Mouse (Mus musculus) liver, postnatal 0 days (tissue): ENCODE measurements around the gene Mb. TPM values are rescaled to one million over a fixed set of nuclear protein-coding genes. Genes with fewer than 3 reads are reported as not detected.

Source experiments
- ATAC-seq: fragments of 200-750 bp; cut with Nextera tagmentation; 2 replicates; pipeline ENCODE4 v1.8.0; 2017; ENCODE audit warnings: mild to moderate bottlenecking, moderate library complexity
- DNase-seq: peaks from one replicate; pipeline ENCODE4 v3.0.0-alpha.2; 2016
- H3K27ac ChIP-seq: fragments of 300-500 bp; sonication (generic); 2 replicates; pipeline ENCODE4 v1.5.1; 2014; ENCODE audit warnings: antibody characterized with exemption, moderate library complexity, mild to moderate bottlenecking, low read depth
- H3K27me3 ChIP-seq: fragments of 300-500 bp; sonication (generic); 2 replicates; pipeline ENCODE4 v1.6.1; 2014; ENCODE audit warnings: low read length, control low read depth, mixed read lengths; ENCODE audit not compliant: insufficient read depth
- H3K36me3 ChIP-seq: fragments of 300-500 bp; sonication (generic); replicated peaks from 2 replicates; pipeline ENCODE4 v1.6.1; 2014; ENCODE audit warnings: mild to moderate bottlenecking, control low read depth, low read length, moderate library complexity, mixed read lengths; ENCODE audit not compliant: insufficient read depth
- H3K4me1 ChIP-seq: fragments of 300-500 bp; sonication (generic); 2 replicates; pipeline ENCODE4 v1.6.1; 2014; ENCODE audit warnings: antibody characterized with exemption, mild to moderate bottlenecking, control low read depth; ENCODE audit not compliant: insufficient read depth
- H3K4me2 ChIP-seq: fragments of 300-500 bp; sonication (generic); 2 replicates; pipeline ENCODE4 v1.6.1; 2014; ENCODE audit warnings: low read depth, mild to moderate bottlenecking, low read length, moderate library complexity, mixed read lengths
- H3K4me3 ChIP-seq: fragments of 300-500 bp; sonication (generic); 2 replicates; pipeline ENCODE4 v1.5.1; 2014; ENCODE audit warnings: low read depth, low read length
- H3K9ac ChIP-seq: fragments of 300-500 bp; sonication (generic); replicated peaks from 2 replicates; pipeline ENCODE4 v1.6.1; 2014; ENCODE audit warnings: mild to moderate bottlenecking, moderate library complexity
- H3K9me3 ChIP-seq: fragments of 300-500 bp; sonication (generic); 2 replicates; pipeline ENCODE4 v1.6.1; 2016; ENCODE audit warnings: mild to moderate bottlenecking, control low read depth, low read length, mixed read lengths
- CTCF ChIP-seq: sonication (generic); IDR thresholded peaks from 2 replicates; pipeline ENCODE4 v1.5.1; 2016; ENCODE audit warnings: antibody characterized with exemption, low read depth
- EP300 ChIP-seq: IDR thresholded peaks from 2 replicates; pipeline ENCODE4 v1.6.1; 2016; ENCODE audit warnings: antibody characterized with exemption, low read depth, mild to moderate bottlenecking
- WGBS: fragments of 180-500 bp; shearing (Covaris S2); extraction: QIAGEN DNeasy Blood & Tissue Kit; methylation state at CpG from one replicate; pipeline ENCODE4 v1.1.7; 2014; ENCODE audit not compliant: insufficient replicate concordance; 5-methylcytosine and 5-hydroxymethylcytosine counted together
- polyA plus RNA-seq: library from polyadenylated mRNA; unstranded; fragments of >200 nt; fragmentation: Nextera tagmentation; extraction: Ambion mirVana; gene quantifications from 2 replicates; pipeline ENCODE4 v1.2.1, GENCODE M21; 2015

Gene Mb
- polyA plus RNA-seq, 1 experiment from 2014 or later = 0.15 TPM

DNA sequence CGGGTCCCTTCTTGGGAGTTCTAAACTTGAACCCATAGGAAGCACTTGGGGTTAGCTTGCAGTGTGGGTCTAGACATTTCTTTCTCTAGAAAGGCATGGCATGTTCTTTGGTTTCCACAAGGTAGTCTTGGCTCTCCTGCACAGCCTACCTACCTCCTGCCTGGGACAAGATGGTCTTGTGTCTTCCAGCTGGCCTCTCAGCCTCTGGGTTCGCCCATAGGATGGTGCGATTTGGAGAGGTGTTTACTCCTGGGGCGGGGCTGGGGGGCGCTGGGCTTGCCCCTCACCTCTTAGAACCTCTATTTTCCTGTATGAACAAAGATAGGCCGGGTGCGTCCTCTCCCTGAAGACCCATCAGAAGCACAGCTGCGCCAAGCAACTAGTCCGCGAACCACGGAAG, 63.3 kb downstream of the Mb start:
- peak overlapping the region; percentile 29 for H3K4me3 ChIP-seq
- WGBS = 9% methylated on average over 11 of the region's 11 CpGs
- TF ChIP-seq EP300 (no peak), CTCF (no peak)

DNA sequence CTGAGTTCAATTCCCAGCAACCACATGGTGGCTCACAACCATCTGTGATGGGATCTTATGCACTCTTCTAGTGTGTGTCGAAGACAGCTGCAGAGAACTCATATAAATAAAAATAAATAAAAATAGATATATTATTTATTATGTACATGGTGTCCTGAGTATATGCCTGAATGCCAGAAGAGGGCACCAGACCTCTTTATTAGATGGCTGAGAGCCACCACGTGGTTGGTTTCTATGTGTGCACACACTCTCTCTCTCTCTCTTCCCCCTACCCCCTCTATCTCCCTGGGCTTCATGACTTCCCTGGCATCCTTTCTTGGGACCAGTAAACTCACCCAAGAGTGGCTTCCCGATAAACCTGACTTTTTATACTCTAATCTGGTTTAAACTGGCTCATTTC, 67.7 kb downstream of the Mb start:
- Histone ChIP-seq H3K27me3 (no peaks in the 10 kb centered on the region), H3K4me1 (0 out of 2 replicates have a peak, but pooled peaks cover 4% of the 10 kb centered on the region), H3K9me3 (no peaks in the 10 kb centered on the region), H3K4me2 (no peak overlapping the region), H3K4me3 (no peak overlapping the region), H3K36me3 (no peaks in the 10 kb centered on the region), H3K27ac (no peak overlapping the region), H3K9ac (no peak overlapping the region)
- ATAC-seq (no peak), DNase-seq (no peak)
- TF ChIP-seq CTCF (no peak; the same call in 1 of the 2 replicates), EP300 (no peak)
- 44% methylated on average over 3 of the region's 3 CpGs for WGBS

More for the DNA sequence above, 63.3 kb downstream of the Mb start:
- ATAC-seq (no peak), DNase-seq (no peak)
- Histone ChIP-seq H3K36me3 (no peaks in the 10 kb centered on the region), H3K27me3 (no peaks in the 10 kb centered on the region), H3K9me3 (no peaks in the 10 kb centered on the region), H3K4me1 (0 out of 2 replicates have a peak, but pooled peaks cover 5% of the 10 kb centered on the region), H3K27ac (no peak overlapping the region), H3K9ac (no peak overlapping the region), H3K4me2 (peak overlapping the region; percentile 59)

DNA sequence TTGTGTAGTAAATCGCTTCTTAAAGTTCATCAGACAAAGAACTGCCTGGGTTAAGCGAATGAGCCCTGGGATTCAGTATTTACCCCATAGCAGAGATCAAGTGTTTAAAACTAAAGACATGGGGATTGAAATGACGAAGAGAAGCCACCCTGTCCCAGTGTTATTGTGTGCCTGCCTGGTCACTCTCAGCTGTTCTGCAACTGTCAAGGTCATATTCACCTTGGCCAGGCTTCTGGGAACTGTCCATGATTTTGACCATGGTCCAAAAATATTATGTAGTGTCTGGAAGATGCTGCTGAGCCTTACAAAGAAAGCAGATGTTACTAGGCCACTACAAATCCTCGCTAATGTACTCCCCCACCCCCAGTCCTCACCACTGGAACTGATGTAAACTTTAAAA, 70.7 kb downstream of the Mb start:
- WGBS = 60% methylated on average over 4 of the region's 4 CpGs
- Histone ChIP-seq H3K9ac (no peak overlapping the region), H3K4me1 (no peaks in the 10 kb centered on the region), H3K4me3 (no peak overlapping the region), H3K4me2 (no peak overlapping the region), H3K27ac (no peak overlapping the region), H3K27me3 (0 out of 2 replicates have a peak, but pooled peaks cover 2% of the 10 kb centered on the region), H3K9me3 (no peaks in the 10 kb centered on the region), H3K36me3 (no peaks in the 10 kb centered on the region)
- DNase-seq = no peak
- no peak for ATAC-seq
- TF ChIP-seq EP300 (no peak), CTCF (no peak)

DNA sequence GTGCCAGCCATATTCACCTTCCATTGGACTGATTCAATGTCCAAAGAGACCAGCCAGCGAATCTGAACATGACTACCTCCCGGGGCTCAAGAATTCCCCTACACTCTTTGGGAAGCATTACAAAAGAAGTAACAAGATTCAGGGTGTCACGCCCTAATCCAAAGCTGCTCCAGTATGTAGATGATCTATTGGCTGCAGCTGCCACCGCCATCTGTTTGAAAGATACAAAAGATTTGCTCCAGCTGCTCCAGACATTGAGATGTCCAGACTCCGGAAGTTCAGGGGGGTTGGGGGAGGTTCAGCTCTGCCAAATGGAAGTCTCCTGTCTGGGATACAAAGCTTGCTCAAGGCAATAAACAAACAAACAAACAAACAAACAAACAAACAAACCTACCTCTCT, 73.9 kb downstream of the Mb start:
- Histone ChIP-seq H3K4me3 (no peak overlapping the region), H3K4me1 (no peaks in the 10 kb centered on the region), H3K9ac (no peak overlapping the region), H3K36me3 (no peaks in the 10 kb centered on the region), H3K4me2 (no peak overlapping the region), H3K27me3 (0 out of 2 replicates have a peak, but pooled peaks cover 2% of the 10 kb centered on the region), H3K27ac (no peak overlapping the region), H3K9me3 (no peaks in the 10 kb centered on the region)
- ATAC-seq (no peak), DNase-seq (no peak)
- WGBS = 76% methylated on average over 5 of the region's 5 CpGs
- TF ChIP-seq EP300 = no peak
- no peak for TF ChIP-seq CTCF

DNA sequence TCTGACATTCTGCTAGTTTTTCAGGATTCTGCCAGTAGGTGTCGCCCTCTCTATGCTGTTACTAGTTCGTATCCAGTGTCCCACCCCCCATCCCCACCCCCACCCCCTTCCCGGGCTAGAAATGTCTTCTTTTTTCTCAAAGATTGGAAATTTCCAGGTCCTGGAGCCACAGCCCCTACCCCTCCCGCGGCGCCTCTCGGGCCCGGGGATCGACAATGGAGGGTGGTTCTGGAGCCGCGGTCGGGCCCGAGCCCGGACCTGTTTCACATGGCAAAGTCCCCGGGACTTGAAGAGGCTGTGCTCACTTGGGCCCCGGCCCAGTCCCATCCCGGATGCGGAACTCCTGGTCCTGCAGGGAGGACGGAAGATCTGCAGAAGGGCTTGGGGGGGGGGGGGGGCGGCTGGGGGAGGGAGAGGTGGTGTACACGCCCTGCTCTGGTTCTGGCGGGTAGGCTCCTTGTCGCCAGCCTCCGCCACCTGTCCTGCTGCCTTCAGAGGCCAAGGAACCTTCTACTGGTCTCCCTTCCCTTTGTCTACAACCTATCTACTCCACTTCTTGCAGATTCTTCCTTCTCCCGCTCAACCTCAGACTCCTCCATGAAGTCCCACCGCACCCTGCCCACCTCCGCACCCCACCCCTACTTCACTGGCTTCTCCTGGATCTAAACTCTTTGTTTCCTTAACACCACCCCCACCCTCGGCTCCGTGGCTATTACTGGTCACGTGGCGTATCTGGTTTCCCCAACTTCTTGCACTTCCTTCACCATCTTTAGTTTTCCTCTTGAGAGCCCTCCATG, 76.4 kb downstream of the Mb start:
- Histone ChIP-seq H3K4me2 (peak overlapping the region; percentile 78), H3K36me3 (no peaks in the 10 kb centered on the region), H3K9me3 (no peaks in the 10 kb centered on the region), H3K9ac (peak overlapping the region; percentile 41; the same call in 1 of the 2 replicates), H3K27ac (no peak overlapping the region), H3K27me3 (0 out of 2 replicates have a peak, but pooled peaks cover 2% of the 10 kb centered on the region), H3K4me1 (no peaks in the 10 kb centered on the region), H3K4me3 (peak overlapping the region; percentile 43)
- TF ChIP-seq EP300 = no peak
- peak; percentile 63 for TF ChIP-seq CTCF
- DNase-seq = peak; percentile 76
- peak; percentile 48; the same call in 1 of the 2 replicates for ATAC-seq
- WGBS = 8% methylated on average over 29 of the region's 31 CpGs

DNA sequence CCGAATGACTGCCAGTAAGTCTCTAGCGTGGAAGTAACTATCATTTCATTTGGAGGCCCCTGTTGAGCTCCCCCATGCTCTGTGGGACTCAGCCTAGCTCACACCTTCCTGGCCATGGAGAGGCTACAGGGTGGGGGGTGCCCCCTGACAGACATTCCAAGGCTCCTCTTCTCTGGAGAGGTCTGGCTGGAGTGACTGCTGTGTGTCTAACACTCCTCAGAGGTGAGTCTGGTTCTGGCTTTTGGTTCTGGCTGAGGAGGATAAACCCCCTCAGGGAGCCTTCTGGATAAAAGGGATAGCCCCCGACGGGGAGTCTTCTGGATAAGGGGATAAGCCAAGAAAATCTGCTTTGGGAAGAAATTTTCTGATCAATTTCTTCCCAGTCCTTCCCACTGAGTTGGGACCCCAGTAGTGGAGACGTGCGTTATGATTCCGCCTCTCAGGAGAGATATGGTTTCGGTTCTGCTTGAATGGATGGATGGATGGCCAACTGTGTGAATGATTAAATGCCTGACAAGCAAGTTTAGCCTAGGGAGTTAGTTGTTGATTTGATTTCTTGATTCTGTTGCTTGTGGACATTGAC, 77.1 kb downstream of the Mb start:
- no peak for TF ChIP-seq CTCF
- TF ChIP-seq EP300 = no peak
- Histone ChIP-seq H3K27ac (no peak overlapping the region), H3K4me2 (peak overlapping the region; percentile 78), H3K4me3 (peak overlapping the region; percentile 43; the same call in 1 of the 2 replicates), H3K9ac (no peak overlapping the region), H3K9me3 (no peaks in the 10 kb centered on the region), H3K27me3 (0 out of 2 replicates have a peak, but pooled peaks cover 2% of the 10 kb centered on the region), H3K36me3 (no peaks in the 10 kb centered on the region), H3K4me1 (no peaks in the 10 kb centered on the region)
- 33% methylated on average over 8 of the region's 8 CpGs for WGBS
- no peak for DNase-seq
- no peak for ATAC-seq
